Mouse (Mus musculus): Measurements from ENCODE around the gene Acrbp. TPM values are rescaled to one million over a fixed set of nuclear protein-coding genes. Genes with fewer than 3 reads are reported as not detected.
"Not testable (repeated sequence)": the region's sequence is repeated elsewhere in the genome, so short reads cannot be mapped to it uniquely, and the experiment has no call there.

The Acrbp gene
- total RNA-seq, 2 experiments from 2014 or later: 8.6 TPM

DNA sequence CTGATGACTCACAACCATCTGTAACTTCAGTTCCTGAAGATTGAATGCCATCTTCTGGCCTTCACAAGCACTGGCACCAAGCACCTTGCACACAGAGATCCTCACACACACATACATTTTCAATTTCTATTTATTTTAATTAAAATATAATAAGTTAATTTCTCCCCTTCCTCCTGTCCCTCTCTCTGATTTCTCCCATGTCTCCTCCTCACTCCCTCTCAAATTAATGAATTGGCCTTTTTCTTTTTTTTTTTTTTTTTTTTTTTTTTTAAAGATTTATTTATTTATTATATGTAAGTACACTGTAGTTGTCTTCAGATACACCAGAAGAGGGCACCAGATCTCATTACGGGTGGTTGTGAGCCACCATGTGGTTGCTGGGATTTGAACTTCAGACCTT lies 15.7 kb downstream of the Acrbp start:
- ATAC-seq (replicated peaks; ENCODE audit: low FRiP score, low TSS enrichment, poor library complexity, severe bottlenecking): not testable (repeated sequence)

DNA sequence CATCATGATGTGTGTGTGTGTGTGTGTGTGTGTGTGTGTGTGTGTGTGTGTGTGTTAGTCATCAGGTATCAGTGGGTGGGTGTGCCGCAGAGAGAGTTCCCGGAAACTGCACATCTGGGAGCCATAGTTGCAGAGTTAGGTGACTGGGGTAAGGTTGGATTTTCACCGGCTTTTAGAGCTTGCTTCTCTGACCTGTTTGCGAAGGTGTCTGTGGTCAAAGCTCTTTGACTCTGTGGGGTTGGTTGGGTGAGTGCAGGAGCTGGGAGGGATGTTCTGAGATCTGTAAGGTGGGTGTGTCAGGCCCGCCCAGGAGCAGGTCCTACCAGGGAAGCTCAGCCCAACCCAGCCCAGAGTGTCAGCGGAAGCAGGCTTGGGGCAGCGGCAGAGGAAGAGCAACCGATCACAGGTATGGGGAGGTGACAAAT lies 18.1 kb downstream of the Acrbp start, which contains the start of gene Lpar5:
Lpar5 (plus strand) TSS at position 350 of the 425 bp plus-strand sequence.
- ATAC-seq (replicated peaks; ENCODE audit: low FRiP score, low TSS enrichment, poor library complexity, severe bottlenecking): no peak

DNA sequence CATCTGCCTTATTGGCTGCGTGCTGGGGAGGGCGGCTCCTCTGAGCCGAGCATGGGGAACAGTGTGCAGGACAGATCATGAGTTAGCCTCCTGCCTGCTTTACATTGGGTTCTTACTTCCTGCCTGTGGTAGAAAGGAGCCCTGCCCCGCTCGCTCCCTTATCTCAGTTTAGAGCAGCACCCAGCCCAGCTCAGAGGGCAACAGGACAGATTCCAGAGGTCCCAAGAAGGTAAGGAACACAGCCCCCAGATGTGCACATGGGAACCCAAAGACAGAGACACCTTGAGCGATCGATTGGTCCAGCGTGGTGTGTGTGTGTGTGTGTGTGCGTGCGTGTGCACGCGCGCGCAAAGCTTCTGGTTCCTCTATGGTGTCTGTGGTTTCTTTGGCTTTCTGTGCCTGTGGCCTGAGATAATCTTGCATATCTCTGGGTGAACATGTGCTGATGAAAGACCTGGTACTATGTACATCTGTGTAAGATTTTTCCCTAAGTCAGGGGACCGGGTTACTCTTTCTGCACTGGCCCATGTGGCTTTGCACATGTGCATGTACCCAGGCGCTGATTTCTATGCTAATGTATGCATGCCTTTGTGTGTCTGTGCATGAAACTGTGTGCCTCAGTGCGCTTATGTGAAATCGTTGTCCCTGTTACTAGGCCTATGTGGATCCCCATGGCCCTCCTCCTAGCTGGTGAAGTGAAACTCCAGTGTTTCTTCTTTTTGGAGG lies 21.8 kb downstream of the Acrbp start:
- peak; percentile 93 for ATAC-seq (replicated peaks; ENCODE audit: low FRiP score, low TSS enrichment, poor library complexity, severe bottlenecking)

DNA sequence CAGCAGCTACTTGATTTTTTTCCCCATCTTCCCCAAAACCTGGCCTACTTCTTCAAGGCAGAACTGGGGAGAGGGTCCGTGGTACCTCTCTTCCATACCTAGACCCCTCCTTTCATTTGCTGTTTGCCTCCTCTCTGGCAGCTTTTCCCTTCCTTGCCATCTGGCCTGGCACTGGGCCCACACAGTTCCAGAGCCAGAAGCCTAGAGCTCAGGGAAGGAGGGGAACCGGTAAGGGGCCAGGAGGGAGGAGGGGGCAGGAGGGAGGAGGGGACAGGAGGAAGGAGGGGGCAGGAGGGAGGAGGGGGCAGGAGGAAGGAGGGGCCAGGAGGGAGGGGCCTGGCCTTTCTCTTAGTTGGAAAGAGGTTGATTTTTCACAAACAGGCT lies 22.4 kb downstream of the Acrbp start:
- ATAC-seq (replicated peaks; ENCODE audit: low FRiP score, low TSS enrichment, poor library complexity, severe bottlenecking): no peak

DNA sequence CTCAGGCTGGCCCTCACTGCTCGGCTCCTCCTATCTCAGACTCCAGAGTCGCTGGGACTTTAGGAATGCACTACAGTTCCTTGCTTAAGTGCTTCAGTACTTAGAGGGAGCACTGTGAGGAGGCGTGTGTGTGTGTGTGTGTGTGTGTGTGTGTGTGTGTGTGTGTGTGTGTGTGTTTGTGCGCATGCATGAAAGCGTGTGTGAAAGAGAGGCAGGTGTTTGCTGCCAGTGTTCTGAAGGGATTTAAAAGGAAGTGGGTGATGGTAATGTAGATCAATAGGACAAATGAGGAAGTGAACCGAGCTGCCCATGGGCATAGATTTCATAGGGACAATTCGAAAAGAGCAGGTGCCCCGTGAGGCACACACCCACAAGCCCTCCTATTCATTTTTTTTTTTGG lies 24.3 kb downstream of the Acrbp start:
- no peak for ATAC-seq (replicated peaks; ENCODE audit: low FRiP score, low TSS enrichment, poor library complexity, severe bottlenecking)

DNA sequence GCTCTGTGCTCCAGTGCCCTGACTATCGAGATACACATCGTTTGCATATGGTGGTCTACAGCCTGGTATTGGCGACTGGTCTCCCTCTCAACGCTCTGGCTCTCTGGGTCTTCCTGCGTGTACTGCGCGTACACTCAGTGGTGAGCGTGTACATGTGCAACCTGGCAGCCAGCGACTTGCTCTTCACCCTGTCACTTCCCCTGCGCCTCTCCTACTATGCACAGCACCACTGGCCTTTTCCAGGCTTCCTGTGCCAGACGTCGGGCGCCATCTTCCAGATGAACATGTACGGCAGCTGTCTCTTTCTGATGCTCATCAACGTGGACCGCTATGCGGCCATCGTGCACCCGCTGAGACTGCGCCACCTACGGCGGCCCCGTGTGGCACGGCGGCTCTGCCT lies 31.9 kb downstream of the Acrbp start:
- ATAC-seq (replicated peaks; ENCODE audit: low FRiP score, low TSS enrichment, poor library complexity, severe bottlenecking): no peak

DNA sequence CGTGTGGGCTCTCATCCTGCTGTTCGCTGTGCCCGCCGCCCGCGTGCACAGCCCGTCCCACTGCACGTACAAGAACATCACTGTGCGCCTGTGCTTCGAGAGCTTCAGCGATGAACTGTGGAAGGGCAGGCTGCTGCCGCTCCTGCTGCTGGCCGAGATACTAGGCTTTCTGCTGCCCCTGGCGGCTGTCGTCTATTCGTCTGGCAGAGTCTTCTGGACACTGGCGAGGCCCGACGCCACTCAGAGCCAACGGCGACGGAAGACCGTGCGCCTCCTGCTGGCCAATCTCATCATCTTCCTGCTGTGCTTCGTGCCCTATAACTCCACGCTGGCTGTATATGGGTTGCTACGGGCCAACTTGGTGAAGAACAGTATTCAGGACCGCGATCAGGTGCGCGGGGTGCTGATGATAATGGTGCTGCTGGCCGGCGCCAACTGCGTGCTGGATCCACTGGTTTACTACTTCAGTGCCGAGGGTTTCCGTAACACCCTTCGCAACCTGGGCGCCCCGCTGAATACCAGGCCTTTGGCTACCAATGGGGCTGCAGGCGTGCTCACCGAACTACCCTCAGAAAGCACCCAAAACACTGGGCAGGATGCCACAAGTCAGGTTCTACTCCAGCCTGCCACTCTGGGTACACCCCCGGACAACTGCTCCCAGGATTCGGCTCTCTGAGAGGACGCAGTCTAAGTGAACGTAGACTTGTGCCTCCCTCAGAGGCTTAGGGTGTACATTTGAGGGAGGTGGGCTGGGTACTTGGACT lies 32.5 kb downstream of the Acrbp start:
- ATAC-seq (replicated peaks; ENCODE audit: low FRiP score, low TSS enrichment, poor library complexity, severe bottlenecking): 0 out of 2 replicates have a peak, but pooled peaks have one; percentile 27

DNA sequence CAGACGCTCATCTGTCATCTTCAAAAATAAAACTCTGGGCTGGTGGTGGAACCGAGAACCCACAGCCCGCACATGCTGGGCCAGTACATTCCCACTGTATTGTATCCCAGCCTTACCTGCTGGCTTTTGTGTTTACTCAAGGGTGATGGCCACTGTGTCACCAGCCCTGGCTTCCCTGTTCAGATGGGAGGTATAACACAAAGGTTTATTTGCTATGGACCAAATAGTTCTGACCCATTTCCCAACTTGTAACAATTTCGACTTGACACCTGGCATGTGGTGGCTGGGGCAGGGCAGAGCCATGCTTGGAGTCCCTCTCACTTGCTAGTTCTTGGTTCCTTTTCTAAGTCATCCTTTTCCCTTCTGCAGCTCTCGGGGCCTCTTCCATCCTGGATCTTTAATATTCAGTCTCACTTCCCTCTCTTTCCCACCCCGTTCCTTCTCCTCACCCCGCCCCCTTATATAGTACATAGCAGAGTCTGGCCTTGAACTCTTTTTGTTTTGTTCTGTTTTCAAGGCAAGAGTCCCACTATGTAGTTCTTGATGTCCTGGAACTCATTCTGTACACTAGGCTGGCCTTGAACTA lies 33.4 kb downstream of the Acrbp start:
- no peak for ATAC-seq (replicated peaks; ENCODE audit: low FRiP score, low TSS enrichment, poor library complexity, severe bottlenecking)

DNA sequence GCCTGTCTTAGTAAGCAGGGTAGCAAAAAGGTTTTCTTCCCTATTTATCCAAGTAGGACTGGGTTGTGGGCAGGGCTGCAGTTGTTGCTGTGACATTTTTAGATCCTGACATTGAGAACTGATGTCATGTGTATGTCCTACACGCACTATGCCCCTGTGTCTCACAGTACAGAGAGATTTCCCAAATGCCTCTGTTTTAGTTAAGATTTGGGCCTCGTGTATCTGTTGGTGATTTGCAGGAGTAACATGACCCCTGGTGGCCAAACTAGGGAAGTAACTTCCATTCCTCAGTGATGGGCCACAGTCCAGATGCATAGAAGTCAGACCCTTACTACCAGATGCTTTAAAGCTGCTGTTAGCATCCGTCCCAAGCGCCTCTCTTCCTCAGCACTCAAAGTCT lies 34.9 kb downstream of the Acrbp start:
- peak; percentile 62 for ATAC-seq (replicated peaks; ENCODE audit: low FRiP score, low TSS enrichment, poor library complexity, severe bottlenecking)

DNA sequence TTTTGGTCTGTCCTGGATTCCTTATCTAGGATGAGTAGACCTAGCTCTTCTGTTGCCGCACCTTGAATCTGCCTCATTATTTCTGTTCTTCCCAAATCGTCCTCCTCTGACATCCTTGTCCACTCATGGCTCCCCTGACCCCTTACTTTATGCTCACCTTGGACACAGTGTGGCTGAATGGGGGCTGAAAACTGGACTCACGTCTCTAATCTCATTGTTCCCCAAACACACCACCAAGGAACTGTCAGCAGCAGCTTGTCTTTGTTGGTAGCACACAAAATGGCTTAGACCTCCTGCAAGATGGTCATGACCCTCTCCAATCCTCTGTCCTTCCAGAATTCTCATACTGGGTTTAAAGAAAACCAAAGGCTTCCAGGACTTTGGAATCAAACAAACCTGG lies 38.4 kb downstream of the Acrbp start:
- ATAC-seq (replicated peaks; ENCODE audit: low FRiP score, low TSS enrichment, poor library complexity, severe bottlenecking): no peak

DNA sequence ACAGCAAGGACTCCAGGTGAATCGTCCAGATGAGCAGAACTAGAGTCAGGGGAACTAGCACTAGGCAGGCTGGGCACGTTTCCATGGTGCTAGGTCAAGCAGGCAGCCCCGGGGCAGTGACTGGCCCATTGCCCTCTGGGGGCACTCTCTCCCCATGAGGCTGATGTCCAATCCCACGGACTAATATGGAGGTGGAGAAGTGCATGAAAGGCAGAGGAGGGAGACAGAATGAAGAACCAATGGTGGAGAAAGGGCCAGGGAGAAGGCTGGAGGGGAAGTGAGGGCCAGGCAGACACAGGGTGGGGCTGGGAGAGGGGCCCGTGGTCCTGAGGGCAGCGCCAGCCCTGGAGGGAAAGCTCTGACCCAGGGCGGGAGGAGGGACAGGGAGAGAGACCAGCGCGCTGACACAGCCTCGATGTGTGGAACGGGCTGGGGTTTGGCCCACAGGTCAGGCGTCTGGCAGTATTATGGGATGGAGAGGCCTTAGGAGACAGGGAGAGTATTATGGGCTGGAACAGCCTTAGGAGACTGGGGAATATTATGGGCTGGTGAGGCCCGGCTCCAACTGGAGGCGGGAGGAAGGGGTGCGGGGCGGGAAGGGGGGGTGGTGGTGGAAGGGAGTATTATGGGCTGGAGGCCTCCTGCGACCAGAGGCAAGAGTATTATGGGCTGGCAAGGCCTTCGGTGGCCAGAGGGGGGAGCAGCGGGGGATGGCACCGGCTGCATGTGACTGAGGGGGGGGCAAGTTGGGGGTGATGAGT lies 39.3 kb downstream of the Acrbp start:
- peak; percentile 60 for ATAC-seq (replicated peaks; ENCODE audit: low FRiP score, low TSS enrichment, poor library complexity, severe bottlenecking)

DNA sequence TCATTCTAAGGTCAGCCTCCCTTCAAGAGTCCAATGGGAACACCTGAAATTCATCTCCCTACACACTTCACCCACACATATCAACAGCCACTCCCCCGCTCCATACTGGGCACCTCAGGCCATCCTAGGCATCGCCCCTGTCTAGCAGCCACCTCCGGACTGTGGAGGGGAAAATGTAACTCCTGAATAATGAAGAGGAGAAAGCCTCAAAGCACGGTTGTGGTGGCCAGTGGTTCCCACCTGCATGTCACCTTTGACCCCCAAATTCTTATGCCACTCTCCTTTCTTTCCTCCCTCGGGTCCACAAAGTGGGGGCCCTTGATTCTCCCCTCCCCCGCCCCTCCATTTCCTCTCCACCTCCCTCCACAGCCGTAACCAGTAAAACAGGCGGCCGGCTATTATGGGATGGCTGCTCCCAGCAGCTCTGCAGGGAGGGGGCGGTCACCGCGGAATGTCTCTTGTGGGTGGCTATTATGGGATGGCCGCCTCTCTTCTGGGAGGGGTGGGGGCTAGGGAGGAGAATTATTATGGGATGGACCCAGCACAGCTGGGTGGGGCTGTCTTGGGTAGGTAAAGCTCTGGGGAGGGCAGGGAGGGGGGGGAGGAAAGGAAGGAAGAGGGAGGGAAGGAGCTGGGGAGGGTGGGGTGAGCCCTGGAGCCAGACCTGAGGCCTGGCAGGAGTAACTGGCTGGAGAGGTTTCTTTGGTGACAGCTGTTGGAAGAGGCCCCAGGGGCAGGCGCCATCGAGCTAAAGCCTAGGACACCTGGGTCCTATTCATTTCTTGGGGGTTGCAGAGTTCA lies 40.2 kb downstream of the Acrbp start:
- peak; percentile 57 for ATAC-seq (replicated peaks; ENCODE audit: low FRiP score, low TSS enrichment, poor library complexity, severe bottlenecking)

DNA sequence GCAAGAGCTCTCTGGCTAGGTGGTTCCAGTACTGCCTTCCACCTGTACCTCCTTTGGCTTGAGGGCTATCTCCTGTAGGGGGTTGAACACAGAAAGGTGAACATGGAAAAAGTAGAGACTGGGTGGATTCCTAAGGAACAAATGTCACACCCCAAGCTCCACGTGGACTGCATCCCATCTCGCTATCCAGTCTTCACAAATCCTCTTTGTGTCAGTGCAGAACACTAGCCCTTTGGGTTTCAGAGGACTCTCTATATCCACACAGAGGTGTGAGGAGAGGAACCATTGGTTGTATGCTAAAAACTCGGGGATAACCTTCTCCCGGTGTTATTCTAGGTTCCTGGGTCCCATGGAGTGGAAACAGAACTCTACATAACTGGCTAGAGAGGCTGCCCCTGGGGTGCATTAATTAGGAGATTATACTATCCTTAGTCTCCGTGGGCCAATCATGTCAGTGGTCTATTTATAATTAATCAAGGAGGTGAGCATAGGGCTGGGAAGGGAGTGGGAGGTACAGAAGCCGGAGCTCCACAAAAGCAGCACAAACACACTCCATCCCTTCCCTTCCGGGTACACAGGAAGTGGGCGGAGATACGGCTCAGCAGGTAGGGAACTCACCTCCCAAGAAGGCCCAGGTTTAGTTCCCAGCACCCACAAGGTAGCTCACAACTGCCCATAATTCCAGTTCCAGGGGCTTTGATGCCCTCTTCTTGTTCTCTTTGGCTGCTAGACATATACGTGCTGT lies 41.0 kb downstream of the Acrbp start:
- no peak for ATAC-seq (replicated peaks; ENCODE audit: low FRiP score, low TSS enrichment, poor library complexity, severe bottlenecking)

DNA sequence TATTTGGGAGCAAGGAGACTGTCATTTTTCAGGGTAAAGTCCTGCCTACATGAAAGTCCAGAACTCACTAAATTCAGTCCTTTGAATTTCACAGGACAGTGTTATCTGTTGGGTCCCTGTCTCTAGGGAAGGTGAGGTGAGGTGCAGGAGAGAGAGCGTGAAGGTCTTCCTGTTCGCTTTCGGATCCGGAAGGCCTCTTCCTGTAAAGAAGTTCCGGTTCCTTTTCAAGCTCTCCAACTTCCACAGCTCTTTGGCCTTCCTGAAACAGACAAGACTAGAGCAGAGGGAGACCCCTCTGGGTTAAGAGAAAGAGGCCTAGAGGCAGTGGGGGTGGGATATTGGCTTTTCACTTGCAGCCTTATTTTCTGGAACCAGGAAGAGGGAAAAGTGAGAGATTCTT lies 42.9 kb downstream of the Acrbp start:
- ATAC-seq (replicated peaks; ENCODE audit: low FRiP score, low TSS enrichment, poor library complexity, severe bottlenecking): no peak

DNA sequence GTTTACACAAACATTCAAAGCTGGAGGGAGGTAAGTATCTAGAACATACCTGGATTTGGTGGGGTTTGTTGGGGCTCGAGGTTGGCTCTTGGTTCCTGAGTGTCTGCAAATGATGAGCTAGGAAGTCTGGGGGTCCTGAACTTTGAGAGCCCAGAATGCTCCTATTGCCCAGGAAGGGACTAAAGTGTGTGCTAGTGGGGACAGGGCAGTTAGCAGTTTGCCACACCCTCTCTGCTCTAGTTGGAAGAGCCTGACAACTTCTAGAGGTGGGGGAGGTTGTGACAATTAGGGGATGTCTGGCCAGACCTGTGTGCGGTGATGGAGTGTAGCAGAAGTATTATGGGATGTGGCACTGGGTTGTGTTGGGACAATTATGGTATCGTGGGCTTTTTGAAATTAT lies 45.4 kb downstream of the Acrbp start:
- ATAC-seq (replicated peaks; ENCODE audit: low FRiP score, low TSS enrichment, poor library complexity, severe bottlenecking): no peak

DNA sequence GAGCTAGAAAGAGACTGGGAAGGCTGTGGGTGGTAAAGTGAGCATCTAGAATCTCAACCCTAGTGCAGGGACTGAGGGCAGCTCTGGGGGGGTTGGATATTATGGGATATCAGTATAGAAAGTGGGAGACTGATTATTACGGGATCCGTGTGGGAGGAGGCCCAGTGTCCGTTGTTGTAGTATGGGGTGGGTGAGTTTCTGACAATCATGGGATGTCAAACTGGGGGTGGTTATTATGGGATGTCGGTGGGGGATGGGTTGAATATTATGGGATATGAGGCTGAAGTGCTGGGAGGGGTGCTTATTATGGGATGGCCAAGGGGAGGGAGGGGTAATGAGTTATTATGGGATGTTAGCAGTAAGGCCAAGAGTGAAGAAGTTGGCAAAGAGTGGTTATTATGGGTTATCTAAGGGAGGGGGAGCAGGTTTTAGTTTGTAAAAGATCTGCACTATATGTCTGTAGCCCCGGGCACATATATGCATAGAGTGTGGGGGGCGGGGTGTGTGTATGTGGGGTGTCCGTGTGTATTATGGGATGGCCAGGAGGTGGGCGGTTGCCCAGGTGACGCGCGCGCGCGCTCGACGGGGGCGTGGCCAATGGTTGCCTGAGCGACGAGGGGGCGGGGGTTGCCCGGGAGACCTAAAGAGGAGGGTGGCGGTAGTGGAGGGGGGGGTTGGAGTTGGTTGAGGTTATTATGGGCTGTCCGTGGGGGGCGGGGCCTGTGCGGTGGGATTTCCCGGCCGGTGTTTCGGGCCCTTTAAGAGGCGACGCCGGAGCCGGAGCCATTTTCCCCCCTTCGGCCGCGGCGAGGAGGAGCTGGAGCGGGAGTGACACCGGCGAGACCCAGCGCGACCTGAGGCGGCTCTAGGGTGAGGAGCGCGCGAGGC lies 46.1 kb downstream of the Acrbp start, which contains the start of gene Chd4:
Chd4 (plus strand) TSS at position 591 of the 888 bp plus-strand sequence.
- ATAC-seq (replicated peaks; ENCODE audit: low FRiP score, low TSS enrichment, poor library complexity, severe bottlenecking): peak; percentile 51

DNA sequence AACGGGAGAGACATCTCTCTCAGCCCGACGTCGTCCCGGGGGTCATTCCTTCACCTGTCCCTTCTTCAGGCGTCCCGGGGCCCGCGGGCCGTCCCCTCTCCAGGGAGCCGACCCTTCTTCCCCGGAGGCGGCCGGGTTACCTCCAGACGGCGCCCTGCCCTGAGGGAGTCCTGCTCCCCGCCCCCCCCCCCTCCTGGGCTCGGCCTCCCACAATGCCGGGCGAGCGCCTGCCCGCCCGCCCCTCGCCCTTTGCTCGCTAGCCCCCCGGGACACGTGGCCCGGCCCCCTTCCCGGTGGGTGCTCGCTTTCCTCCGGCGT lies 46.7 kb downstream of the Acrbp start:
- no peak for ATAC-seq (replicated peaks; ENCODE audit: low FRiP score, low TSS enrichment, poor library complexity, severe bottlenecking)

All from megakaryocyte-erythroid progenitor cell, adult 5-6 weeks (primary cell).